Mouse (Mus musculus) hindbrain, embryonic 10.5 days (tissue): ENCODE measurements around the gene Crip2. TPM values are rescaled to one million over a fixed set of nuclear protein-coding genes. Genes with fewer than 3 reads are reported as not detected.

Experiments
- DNase-seq: peaks from one replicate; pipeline ENCODE4 v3.0.0-alpha.2; 2017; ENCODE audit warnings: low spot score
- H3K27ac ChIP-seq: fragments of 300-500 bp; sonication (generic); 2 replicates; pipeline ENCODE4 v1.5.1; 2016; ENCODE audit warnings: mild to moderate bottlenecking, moderate library complexity
- H3K27me3 ChIP-seq: fragments of 300-500 bp; sonication (generic); 2 replicates; pipeline ENCODE4 v1.6.1; 2016; ENCODE audit warnings: mild to moderate bottlenecking; ENCODE audit not compliant: poor library complexity, insufficient read depth, severe bottlenecking
- H3K36me3 ChIP-seq: fragments of 300-500 bp; sonication (generic); 2 replicates; pipeline ENCODE4 v1.6.1; 2016; ENCODE audit warnings: mild to moderate bottlenecking, moderate library complexity
- H3K4me1 ChIP-seq: fragments of 300-500 bp; sonication (generic); replicated peaks from 2 replicates; pipeline ENCODE4 v1.6.1; 2016; ENCODE audit warnings: mild to moderate bottlenecking
- H3K4me3 ChIP-seq: fragments of 300-500 bp; sonication (generic); 2 replicates; pipeline ENCODE4 v1.5.1; 2016; ENCODE audit warnings: mild to moderate bottlenecking, moderate library complexity
- H3K9me3 ChIP-seq: fragments of 300-500 bp; sonication (generic); 2 replicates; pipeline ENCODE4 v1.6.1; 2016; ENCODE audit warnings: mild to moderate bottlenecking, moderate library complexity
- WGBS: fragments of 180-500 bp; shearing (Covaris S2); methylation state at CpG from one replicate; pipeline ENCODE4 v1.1.7; 2016; 5-methylcytosine and 5-hydroxymethylcytosine counted together
- polyA plus RNA-seq: library from polyadenylated mRNA; unstranded; fragments of >200 nt; fragmentation: Nextera tagmentation; extraction: Ambion mirVana; gene quantifications from 2 replicates; pipeline ENCODE4 v1.2.1, GENCODE M21; 2016

Gene Crip2
- polyA plus RNA-seq, 1 experiment from 2014 or later, result 260 TPM

GRCm38 (mm10) chr12:113184945-113185344 is 44.9 kb downstream of the Crip2 start:
- Histone ChIP-seq H3K27ac (no peak overlapping the region), H3K36me3 (peaks cover 18% of the 10 kb centered on the region), H3K4me1 (peaks cover 34% of the 10 kb centered on the region), H3K27me3 (peaks cover 39% of the 10 kb centered on the region), H3K9me3 (no peaks in the 10 kb centered on the region; the same call in 1 of the 2 replicates), H3K4me3 (peak overlapping the region; percentile 77; the same call in 1 of the 2 replicates)
- 60% methylated on average over 5 of the region's 5 CpGs for WGBS
- DNase-seq, result no peak

GRCm38 (mm10) chr12:113185442-113186291 is 45.6 kb downstream of the Crip2 start, which contains the start of gene Tmem121:
Tmem121 (plus strand) TSS chr12:113185930.
- peak within 1 kb of the TSS; percentile 77 for H3K4me3 ChIP-seq
- H3K36me3 ChIP-seq, result peaks cover 25% of the 10 kb centered on the region
- peaks cover 34% of the 10 kb centered on the region for H3K4me1 ChIP-seq
- DNase-seq, result peak; percentile 72
- peak within 1 kb of the TSS; percentile 84 for H3K27ac ChIP-seq
- H3K27me3 ChIP-seq, result peaks cover 39% of the 10 kb centered on the region
- 1% methylated on average over 63 of the region's 63 CpGs for WGBS
- H3K9me3 ChIP-seq, result no peaks in the 10 kb centered on the region; the same call in 1 of the 2 replicates

DNA sequence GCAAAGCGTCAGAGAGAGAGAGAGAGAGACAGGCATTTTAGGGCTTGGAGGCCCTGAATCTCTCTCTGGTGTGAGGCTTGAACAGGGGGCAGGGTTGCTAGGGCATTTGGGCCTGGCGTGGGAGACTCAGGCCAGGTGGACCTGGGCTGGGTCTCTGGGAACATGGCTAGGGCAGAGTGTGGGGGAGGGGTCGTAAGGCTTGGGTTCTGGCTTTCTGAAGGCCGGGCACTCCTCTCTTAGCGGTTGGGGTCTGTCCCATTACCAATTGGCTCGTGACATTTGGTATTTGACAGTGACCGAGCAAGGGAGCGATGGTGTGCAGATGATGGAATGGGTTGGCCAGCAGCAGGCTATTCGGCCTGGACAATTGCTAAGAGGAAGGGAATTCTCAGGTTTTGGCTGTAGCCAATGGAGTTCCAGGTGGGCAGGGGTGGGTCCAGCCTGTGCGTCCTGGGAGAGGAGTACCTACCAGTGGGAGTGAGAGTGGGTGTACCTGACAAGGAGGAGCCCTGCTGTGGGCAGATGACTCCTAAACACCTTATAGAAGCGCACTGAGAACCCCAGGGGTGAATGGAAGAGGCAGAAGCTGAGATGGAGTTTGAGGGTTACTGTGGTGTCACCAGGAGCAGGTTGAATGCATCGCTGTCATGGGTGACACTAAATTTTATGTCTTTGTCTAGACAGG is 46.4 kb downstream of the Crip2 start:
- peak overlapping the region; percentile 84 for H3K27ac ChIP-seq
- peaks cover 34% of the 10 kb centered on the region for H3K4me1 ChIP-seq
- peaks cover 31% of the 10 kb centered on the region for H3K36me3 ChIP-seq
- peak overlapping the region; percentile 77 for H3K4me3 ChIP-seq
- no peak for DNase-seq
- 40% methylated on average over 12 of the region's 12 CpGs for WGBS
- peaks cover 39% of the 10 kb centered on the region for H3K27me3 ChIP-seq
- H3K9me3 ChIP-seq, result no peaks in the 10 kb centered on the region; the same call in 1 of the 2 replicates

GRCm38 (mm10) chr12:113187011-113187375 is 47.0 kb downstream of the Crip2 start:
- Histone ChIP-seq H3K27me3 (peaks cover 39% of the 10 kb centered on the region), H3K36me3 (peaks cover 31% of the 10 kb centered on the region), H3K9me3 (no peaks in the 10 kb centered on the region; the same call in 1 of the 2 replicates), H3K4me3 (peak overlapping the region; percentile 77), H3K27ac (peak overlapping the region; percentile 71), H3K4me1 (peaks cover 34% of the 10 kb centered on the region)
- no peak for DNase-seq
- WGBS, result 50% methylated on average over 4 of the region's 4 CpGs

DNA sequence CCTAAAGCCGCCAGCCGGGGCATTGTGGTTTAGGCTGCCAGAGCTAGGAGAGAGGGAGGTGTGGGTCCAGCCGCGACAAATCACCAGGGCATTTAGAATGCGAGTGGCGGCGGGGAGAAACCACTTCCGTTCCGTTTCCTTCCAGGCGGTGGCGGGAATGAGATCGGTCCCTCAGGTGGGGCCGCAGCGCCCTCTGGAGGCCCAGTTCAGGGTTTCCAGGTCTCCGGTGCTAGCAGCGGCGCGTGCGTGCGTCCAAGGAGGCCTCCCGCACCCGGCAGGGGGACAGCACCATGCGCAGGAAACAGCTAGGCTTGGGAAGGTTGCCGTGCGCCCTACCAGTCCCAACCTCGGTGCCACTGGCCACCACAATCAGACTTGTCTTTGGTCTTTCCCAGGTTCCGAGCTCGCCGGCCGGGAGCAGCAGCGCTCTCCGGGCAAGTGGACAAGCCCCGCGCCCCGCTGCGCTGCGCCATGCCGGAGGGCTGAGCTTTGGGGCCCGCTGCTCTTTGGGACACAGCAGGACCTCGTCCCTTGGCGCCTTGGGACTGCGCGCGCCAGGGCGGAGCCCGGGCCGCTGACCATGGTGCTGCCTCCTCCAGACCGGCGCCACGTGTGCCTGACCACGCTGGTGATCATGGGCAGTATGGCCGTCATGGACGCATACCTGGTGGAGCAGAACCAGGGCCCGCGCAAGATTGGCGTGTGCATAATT is 47.7 kb downstream of the Crip2 start:
- Histone ChIP-seq H3K4me3 (peak overlapping the region; percentile 77), H3K9me3 (no peaks in the 10 kb centered on the region; the same call in 1 of the 2 replicates), H3K27me3 (peaks cover 39% of the 10 kb centered on the region), H3K27ac (peak overlapping the region; percentile 71), H3K36me3 (peaks cover 31% of the 10 kb centered on the region), H3K4me1 (peaks cover 34% of the 10 kb centered on the region)
- WGBS, result 3% methylated on average over 56 of the region's 56 CpGs
- DNase-seq, result peak; percentile 90

GRCm38 (mm10) chr12:113188349-113189055 is 48.5 kb downstream of the Crip2 start:
- peaks cover 39% of the 10 kb centered on the region for H3K27me3 ChIP-seq
- peaks cover 31% of the 10 kb centered on the region for H3K36me3 ChIP-seq
- no peak for DNase-seq
- H3K9me3 ChIP-seq, result no peaks in the 10 kb centered on the region; the same call in 1 of the 2 replicates
- peak overlapping the region; percentile 77 for H3K4me3 ChIP-seq
- H3K27ac ChIP-seq, result no peak overlapping the region
- H3K4me1 ChIP-seq, result peaks cover 34% of the 10 kb centered on the region
- 89% methylated on average over 51 of the region's 51 CpGs for WGBS

DNA sequence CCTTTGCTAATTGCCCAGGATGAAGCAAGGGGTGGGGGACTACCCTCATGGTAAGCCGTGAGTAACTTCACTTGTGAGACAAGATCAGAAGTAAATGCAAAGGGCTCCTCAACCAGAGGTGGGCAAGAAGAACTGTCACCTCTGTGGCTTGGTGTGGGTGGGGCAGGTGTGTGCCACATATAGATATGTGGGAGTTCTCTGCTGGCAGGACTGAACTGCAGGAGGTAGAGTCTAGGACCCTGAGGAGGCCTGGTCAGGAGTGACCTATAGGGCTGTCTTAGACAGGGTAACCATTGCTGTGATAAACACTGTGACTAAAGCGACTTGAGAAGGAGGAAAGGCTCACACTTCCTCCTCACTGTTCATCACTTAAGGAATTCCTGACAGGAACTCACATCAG is 53.4 kb downstream of the Crip2 start:
- peaks cover 28% of the 10 kb centered on the region for H3K36me3 ChIP-seq
- WGBS, result 73% methylated on average over 2 of the region's 2 CpGs
- H3K9me3 ChIP-seq, result peaks cover 9% of the 10 kb centered on the region
- no peak overlapping the region for H3K27ac ChIP-seq
- H3K27me3 ChIP-seq, result peaks cover 2% of the 10 kb centered on the region
- DNase-seq, result no peak
- no peak overlapping the region for H3K4me3 ChIP-seq
- no peaks in the 10 kb centered on the region for H3K4me1 ChIP-seq

Other genes with a start within 250 kb of the Crip2 start
- 4.7 and 4.8 TPM in 2 replicates for gene Jag2, start 210.5 kb upstream of the Crip2 start, polyA plus RNA-seq
- 79.5 and 83.0 TPM in 2 replicates for gene Nudt14, start 198.1 kb upstream of the Crip2 start, polyA plus RNA-seq
- gene Btbd6, start 163.8 kb upstream of the Crip2 start, polyA plus RNA-seq, result 22.8 and 27.2 TPM in 2 replicates
- gene Brf1, start 139.5 kb upstream of the Crip2 start, polyA plus RNA-seq, result 55.4 and 57.1 TPM in 2 replicates
- gene Pacs2, start 125.7 kb upstream of the Crip2 start, polyA plus RNA-seq, result 19.3 and 25.6 TPM in 2 replicates
- gene Tex22, start 65.7 kb upstream of the Crip2 start, polyA plus RNA-seq, result 0.12 TPM in 1 of 2 replicates, not detected in the other
- 18.5 and 20.6 TPM in 2 replicates for gene Mta1, start 42.0 kb upstream of the Crip2 start, polyA plus RNA-seq
- gene Crip1, start 6.1 kb downstream of the Crip2 start, polyA plus RNA-seq, result 84.9 and 97.7 TPM in 2 replicates
- gene Tedc1, start 16.2 kb downstream of the Crip2 start, polyA plus RNA-seq, result 59.5 and 66.4 TPM in 2 replicates
- 16.4 and 24.8 TPM in 2 replicates for gene Tmem121, start 45.7 kb downstream of the Crip2 start, polyA plus RNA-seq